Mouse (Mus musculus) lung, adult 2 months (tissue): Measurements from ENCODE around the gene Plekhg3.

Source experiments
- CTCF ChIP-seq: fragments of 200-500 bp; IDR thresholded peaks from 2 replicates; pipeline ENCODE4 v1.5.1; 2011; ENCODE audit warnings: mild to moderate bottlenecking, low read length, control low read depth; ENCODE audit not compliant: insufficient read depth
- POLR2A ChIP-seq: fragments of 200-500 bp; IDR thresholded peaks from 2 replicates; pipeline ENCODE4 v1.6.1; 2011; ENCODE audit warnings: low read depth, mild to moderate bottlenecking, control low read depth, low read length, borderline replicate concordance; ENCODE audit errors: extremely low read depth

DNA sequence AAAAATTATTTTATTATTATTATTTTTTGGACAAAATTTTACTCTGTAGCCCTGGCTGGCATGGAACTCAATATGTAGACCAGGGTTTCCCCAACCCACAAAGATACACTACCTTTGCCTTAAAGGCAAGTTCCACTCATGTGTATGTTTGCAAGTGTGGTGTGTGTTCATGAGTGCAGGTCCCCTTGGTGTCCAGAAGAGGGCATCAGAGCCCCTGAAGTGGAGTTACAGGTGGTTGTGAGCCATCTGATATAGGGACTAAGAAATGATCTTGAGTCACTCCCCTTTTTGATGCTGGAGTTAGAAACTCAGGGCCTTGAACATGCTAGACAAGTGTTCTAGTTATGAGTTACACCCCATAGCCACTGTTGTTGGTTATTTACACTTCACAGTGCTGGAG, 54.3 kb downstream of the Plekhg3 start:
- TF ChIP-seq CTCF (no peak), POLR2A (no peak)
